Mouse (Mus musculus) stomach, embryonic 14.5 days (tissue): ENCODE measurements at regions not wholly inside any gene's neighbourhood (a gene's known extent, or its start where the extent isn't known, plus 50 kb on each side); places are given as distances from the start of the nearest gene placed in this dataset.

ENCODE experiments used
- ATAC-seq: fragments of 200-750 bp; cut with Nextera tagmentation; 2 replicates; pipeline ENCODE4 v1.8.0; 2017; ENCODE audit warnings: low read depth, moderate TSS enrichment; ENCODE audit not compliant: insufficient number of reproducible peaks, insufficient read depth, low FRiP score
- H3K27ac ChIP-seq: fragments of 300-500 bp; sonication (generic); 2 replicates; pipeline ENCODE4 v1.5.1; 2014; ENCODE audit warnings: mild to moderate bottlenecking, low read length, moderate library complexity, mixed read lengths
- H3K27me3 ChIP-seq: fragments of 300-500 bp; sonication (generic); 2 replicates; pipeline ENCODE4 v1.6.1; 2014; ENCODE audit warnings: low read length, control low read depth, mixed read lengths; ENCODE audit not compliant: control insufficient read depth, insufficient read depth
- H3K36me3 ChIP-seq: fragments of 300-500 bp; sonication (generic); 2 replicates; pipeline ENCODE4 v1.6.1; 2014; ENCODE audit warnings: mild to moderate bottlenecking, control low read depth, low read length, moderate library complexity, mixed read lengths; ENCODE audit not compliant: control insufficient read depth, insufficient read depth
- H3K4me1 ChIP-seq: fragments of 300-500 bp; sonication (generic); 2 replicates; pipeline ENCODE4 v1.6.1; 2014; ENCODE audit warnings: low read length, control low read depth, mixed read lengths; ENCODE audit not compliant: control insufficient read depth, insufficient read depth
- H3K4me2 ChIP-seq: fragments of 300-500 bp; sonication (generic); replicated peaks from 2 replicates; pipeline ENCODE4 v1.6.1; 2014; ENCODE audit warnings: low read depth, low read length, control low read depth
- H3K4me3 ChIP-seq: fragments of 300-500 bp; sonication (generic); 2 replicates; pipeline ENCODE4 v1.5.1; 2014; ENCODE audit warnings: low read depth, low read length, control low read depth
- H3K9ac ChIP-seq: fragments of 300-500 bp; sonication (generic); replicated peaks from 2 replicates; pipeline ENCODE4 v1.6.1; 2014; ENCODE audit warnings: low read depth, mild to moderate bottlenecking, control low read depth, low read length, moderate library complexity, mixed read lengths
- H3K9me3 ChIP-seq: fragments of 300-500 bp; sonication (generic); 2 replicates; pipeline ENCODE4 v1.6.1; 2016; ENCODE audit warnings: low read depth, low read length, control low read depth; ENCODE audit not compliant: control insufficient read depth
- WGBS: fragments of 180-500 bp; shearing (Covaris S2); extraction: QIAGEN DNeasy Blood & Tissue Kit; methylation state at CpG from one replicate; pipeline ENCODE4 v1.1.7; 2014; 5-methylcytosine and 5-hydroxymethylcytosine counted together

- 0 out of 2 replicates have a peak, but pooled peaks have one; percentile 42 for ATAC-seq
- H3K27ac ChIP-seq, result no peak overlapping the region
- no peak overlapping the region for H3K4me3 ChIP-seq
- no peaks in the 10 kb centered on the region for H3K27me3 ChIP-seq
- H3K9me3 ChIP-seq, result no peaks in the 10 kb centered on the region
- H3K4me1 ChIP-seq, result no peaks in the 10 kb centered on the region
- no peak overlapping the region for H3K4me2 ChIP-seq
- no peaks in the 10 kb centered on the region for H3K36me3 ChIP-seq
- H3K9ac ChIP-seq, result no peak overlapping the region
- WGBS, result 26% methylated on average over 2 of the region's 2 CpGs
Measured at GRCm38 (mm10) chr15:47386881-47387399, 6497.8 kb upstream of the Gm7489 start.
